Mouse (Mus musculus) retina, postnatal 7 days (tissue): ENCODE measurements around the gene Kcnj6.

Experiments
- DNase-seq: peaks from one replicate; pipeline ENCODE4 v3.0.0-alpha.2; 2012; ENCODE audit warnings: low read depth, low spot score

Gene Kcnj6

DNA sequence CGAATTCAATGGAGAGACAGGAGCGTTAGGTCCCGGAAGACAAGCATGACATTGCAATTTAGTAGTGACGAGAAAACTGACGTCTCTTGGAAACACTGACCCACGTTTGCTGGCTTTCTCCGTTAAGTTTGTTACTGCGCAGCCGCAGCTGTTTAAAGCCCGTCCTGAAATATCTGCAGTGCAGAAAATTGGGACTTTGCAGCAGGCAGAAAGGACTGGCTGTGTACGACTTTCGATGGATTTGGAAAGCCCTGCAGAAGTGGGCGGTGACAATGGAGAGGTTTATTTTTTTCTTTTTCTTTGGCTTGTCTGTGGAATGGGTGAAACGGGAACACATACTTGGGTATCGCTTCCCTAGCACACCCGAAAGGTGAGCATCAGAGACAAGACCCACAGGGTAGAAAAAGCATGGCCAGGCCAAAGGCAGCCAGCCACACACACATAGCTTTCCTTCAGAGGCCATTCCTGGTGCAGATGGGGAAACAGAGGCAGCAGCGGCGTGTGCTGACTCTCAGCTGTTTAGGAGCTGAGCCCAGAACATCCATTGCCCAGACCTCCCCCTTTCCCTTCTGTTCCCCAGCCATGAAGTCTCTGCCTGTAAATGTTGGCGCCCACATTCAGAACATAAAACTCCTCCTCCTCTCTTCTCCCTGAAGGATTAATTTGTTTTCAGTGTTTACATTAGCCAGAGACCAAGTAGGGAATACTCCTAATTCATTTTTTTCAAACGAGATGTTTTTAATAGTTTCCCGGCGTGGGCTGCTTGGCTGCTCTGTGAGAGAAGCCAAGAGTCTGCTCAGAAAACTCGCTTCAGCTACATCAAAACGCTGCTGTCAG, 215.2 kb downstream of the Kcnj6 start:
- no peak for DNase-seq

DNA sequence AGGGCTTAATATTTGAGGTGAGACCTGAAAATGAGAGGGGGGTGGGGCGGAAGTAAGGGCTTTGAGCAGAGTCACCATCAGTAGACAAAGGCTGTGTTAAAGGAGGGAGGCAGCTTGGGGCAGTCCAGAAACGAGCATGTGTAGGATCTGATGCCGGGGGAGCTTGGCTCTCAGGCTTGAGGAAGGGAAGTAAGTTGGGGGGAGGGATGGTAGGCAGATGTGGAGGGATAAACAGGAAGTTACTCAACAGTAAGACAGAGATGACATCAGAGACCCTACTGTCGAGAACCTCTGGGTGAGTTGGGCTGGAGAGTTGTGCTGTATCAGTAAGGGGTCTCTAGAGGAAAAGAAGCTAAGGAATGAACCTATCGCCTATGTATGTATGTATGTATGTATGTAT, 223.6 kb downstream of the Kcnj6 start:
- DNase-seq = no peak

DNA sequence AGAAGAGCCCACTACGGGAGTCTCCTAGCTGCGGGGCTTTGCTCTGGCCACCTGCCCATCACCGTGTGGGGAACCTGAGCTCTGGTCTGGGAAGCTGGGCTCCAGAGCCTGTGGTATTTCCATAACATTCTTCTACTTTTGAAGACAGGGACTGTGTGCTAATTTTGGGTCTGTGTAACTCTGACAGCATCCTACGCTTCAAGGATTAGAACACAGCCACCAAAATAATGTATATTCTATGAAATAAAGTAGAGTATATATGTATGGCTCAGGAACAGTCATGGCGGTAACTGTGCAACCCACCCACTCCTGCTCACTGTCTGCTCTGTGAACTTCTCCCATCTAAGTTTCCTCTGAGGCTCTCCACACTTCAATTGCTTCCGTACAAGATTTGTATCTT, 229.9 kb downstream of the Kcnj6 start:
- DNase-seq = no peak

DNA sequence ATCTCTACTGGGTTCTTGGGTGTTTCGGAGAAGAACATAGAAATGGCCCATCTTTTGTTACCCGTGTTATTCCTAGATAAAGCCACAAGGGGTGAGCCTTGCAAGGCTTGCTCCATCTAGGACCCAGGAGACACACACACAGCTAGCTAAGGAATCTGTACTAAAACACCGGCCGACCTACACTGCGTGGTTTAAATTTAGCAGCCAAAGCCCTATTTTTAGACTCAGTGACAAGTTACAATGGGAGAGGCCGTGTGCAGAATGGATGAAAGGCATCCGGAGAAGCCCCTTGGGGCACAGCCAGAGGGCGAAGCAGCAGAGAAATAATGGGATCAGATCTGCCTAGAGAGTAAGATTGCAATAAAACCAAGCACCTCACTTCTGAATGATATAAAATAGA, 232.4 kb downstream of the Kcnj6 start:
- no peak for DNase-seq

DNA sequence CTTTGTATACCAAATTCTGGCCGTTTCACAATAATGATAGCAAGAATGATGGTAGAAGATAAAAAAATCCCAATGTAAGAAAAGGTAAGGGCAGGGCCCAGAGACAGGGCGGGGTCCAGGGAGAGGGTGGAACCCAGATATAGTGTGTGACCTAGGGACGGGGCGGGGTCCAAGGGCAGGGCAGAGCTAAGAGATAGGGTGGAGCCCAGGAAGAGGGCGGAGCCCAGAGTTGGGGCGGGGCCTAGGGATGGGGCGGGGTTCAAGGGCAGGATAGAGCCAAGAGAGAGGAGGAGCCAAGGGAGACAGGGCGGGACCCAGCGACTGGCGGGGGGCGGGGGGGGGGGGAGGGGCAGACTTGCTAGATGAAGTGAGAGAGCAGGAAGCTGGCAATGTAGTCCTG, 236.8 kb downstream of the Kcnj6 start:
- DNase-seq = no peak

DNA sequence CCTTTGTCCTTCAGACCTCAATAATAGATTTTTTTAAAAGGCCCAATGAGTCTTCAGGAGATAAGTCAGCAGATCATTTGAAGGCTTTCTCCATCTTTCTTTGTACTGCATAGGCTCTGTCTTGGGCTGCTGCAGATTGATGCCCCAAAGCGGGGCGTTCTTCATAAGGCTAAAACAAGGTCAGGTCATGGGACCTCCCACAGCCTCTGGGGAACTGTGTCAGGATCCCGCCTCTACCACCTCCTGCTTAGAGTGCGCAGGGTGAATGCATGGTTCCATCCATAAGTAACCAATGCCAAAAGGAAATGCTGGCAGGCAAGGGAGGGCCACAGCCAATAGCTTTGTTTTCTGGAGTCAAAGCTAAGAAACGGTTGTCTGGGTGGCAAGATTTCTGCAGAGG, 237.7 kb downstream of the Kcnj6 start:
- DNase-seq = no peak

DNA sequence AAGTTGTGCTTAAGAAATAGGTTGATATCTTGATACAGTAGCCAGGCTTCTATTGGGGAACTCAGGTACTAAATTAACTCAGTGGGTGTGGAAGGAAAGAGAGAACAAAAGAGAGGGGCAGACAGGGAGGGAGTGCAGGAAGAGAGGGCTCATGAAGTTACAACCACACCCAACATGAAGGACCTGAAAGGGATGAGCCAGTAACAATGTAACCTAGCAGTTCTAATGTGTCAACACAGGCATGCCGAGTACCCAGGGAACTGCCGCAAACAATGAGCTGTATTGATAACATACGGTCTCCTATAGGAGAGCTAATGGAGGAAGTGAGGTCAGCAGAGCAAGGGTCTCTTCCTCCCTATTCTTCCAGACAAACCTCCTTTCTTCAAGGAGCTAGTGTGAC, 238.9 kb downstream of the Kcnj6 start:
- no peak for DNase-seq

DNA sequence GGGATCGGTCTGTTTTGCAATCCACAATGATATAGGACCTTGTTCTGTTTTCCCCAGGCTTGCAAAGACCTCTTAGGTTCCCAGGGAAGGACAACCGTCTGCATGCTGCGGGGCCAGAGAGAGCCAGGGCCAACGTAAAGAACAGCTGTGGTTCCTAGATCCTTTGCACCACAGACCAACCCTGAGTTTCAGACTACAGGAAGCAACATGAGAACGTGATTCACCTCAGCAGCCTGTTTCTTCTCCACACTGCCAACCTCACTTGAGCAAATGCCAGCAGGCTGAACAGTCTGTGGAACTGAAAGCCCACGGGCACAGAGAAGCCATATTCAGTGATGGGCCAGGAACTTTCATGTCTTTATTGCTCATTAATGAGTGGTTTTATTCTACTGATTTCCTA, 241.1 kb downstream of the Kcnj6 start:
- no peak for DNase-seq

DNA sequence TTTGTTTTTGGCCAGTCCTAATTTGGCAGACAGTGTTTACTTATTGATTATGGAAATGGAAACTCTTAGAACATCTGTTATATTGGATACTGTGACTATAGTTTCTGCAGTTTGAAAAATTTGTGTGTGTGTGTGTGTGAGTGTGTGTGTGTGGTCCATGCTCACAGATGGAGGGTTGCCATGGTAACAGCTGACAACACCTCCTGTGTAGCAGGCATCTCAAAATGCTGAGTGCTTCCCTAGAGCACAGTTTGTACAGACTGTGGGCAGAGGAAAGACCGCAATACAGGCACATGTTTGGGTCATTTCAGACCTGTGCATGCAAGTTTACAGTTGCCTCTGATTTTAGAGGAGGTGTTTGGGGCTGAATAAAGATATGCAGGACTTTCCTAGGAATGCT, 244.0 kb downstream of the Kcnj6 start:
- DNase-seq = no peak

DNA sequence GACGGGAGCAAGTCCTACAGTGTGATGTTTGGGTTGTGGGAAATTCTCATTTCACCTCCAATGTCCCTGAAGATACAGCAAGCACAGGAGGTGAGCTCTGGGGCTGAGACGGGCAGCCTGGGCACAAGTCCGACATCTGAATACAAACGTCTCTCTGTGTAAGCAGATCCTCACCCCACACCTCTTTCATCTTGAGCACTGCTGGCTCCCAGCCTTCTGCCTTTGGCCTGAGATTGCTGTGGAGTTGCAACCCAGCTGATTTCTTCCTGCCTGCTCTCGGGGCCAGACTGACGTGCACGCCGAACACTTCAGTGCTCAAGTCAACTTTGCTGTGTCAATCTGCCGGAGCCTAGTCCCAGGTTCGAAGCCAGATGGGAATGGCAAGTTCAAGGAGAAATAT, 244.7 kb downstream of the Kcnj6 start:
- DNase-seq = no peak

DNA sequence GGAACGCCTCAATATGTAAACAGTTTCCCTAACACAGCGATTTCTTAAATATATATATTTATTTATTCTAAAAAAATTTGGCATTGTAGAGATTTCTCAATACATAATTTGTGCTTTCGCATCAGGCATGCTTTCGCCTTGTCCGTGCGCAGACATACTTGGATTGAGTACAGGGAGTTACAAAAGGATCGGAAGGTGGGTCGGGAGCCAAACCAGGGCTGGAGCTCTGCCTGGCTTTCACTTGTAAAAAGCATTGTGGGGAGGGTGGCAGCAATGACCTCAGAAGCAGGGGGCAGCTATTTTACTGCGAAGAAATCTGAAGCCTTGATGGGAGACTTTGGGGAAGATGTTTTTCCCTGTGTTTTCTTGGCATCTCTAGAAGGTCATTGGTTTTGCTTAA, 252.5 kb downstream of the Kcnj6 start:
- DNase-seq = no peak

DNA sequence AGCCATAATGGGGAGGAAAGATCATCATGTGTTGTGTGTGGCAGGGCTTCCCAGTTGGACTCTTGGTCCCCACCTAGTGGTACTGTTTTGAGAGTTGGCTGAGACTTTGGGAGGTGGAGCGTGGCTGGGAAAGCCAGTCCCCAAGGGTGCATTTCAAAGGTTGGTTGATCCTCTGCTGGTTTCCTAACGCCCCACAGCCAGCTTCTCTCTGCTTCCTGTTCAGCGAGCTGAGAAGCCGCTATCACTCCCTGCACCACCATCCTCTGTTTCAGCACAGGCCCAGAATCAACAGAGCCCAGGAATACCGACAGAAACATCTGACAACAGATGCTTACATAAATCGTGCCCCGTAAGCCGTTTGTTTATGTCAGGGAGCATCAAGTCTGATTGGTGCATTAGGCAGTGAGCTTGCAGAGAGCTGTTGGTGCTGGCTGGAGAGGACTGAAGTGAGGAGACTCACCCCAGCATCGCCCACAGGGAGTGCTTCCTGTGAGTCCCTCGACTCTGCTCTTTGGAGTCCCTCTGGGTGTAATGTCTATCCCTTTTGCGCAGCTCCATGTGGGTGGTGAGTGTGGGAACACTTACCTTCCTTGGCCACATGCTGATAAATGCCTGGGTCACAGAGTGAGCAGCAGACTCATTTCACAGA, 253.5 kb downstream of the Kcnj6 start:
- peak; percentile 17 for DNase-seq

DNA sequence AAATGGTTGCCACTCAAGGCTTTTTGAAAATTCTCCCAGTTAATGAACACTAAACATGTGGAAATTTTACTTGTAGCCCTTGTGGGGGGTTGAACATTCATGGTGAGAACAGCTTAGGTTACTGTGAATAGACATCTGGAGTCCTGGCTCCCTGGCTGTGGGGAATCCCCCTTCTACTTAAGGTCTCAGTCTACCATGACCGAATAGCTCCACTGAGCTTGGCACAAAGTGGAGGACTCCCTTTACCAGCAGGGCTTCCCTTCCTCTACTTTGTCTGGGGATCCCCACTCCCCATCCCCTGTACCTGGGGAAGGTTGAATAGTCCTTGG, 260.2 kb downstream of the Kcnj6 start:
- DNase-seq = no peak

DNA sequence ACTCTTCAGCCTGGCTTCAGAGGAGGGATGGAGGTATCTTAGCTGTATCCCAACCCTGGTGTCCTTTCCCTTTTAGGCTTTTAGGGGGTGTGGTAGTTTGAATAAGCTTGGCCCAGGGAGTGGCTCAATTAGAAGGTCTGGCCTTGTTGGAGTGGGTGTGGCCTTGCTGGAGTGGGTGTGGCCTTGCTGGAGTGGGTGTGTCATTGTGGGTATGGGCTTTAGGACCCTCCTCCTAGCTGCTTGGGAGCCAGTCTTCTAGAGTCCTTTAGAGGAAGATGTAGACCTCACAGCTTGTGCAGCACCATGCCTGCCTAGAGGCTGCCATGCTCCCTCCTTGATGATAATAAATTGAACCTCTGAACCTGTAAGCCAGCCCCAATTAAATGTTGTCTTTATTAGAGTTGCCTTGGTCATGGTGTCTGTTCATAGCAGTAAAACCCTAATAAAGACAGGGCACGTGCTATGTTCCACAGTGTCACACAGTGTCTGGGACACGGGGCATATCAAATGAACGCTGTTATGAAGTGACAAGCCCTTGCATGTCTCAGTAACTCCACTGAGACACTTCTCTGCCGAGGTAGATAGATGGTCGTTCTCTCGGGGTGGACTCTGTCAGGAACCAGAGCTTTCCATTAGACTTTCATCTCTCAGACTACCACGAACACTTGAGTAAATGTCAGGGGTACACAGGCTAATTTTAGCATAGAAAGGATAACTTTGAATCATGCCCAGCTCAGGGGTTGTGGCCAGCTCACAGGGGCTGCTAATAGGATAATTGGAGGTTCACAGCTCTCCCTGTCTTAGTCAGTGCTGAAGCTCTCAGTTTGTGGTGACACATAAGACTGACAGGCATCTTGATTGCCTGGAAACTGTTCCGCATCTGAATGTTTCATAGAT, 260.8 kb downstream of the Kcnj6 start:
- no peak for DNase-seq

DNA sequence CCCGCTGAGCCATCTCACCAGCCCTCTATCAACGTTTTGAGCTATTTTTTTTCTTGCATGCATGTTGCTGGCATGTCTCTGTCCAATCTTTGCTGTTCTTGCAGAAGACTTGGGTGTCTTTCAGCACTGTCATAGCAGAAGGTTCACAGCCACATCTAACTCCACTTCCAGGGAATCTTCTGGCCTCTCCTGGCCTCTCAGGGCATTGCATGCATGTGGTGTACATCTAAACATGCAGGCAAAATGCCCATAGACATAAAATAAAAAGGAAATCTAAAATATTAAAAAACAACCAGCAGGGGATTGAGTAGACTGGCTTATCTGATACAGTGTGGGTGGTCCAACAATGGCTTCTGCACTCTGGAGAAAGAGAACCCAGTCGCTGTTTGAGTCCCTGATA, 262.0 kb downstream of the Kcnj6 start:
- DNase-seq = no peak

DNA sequence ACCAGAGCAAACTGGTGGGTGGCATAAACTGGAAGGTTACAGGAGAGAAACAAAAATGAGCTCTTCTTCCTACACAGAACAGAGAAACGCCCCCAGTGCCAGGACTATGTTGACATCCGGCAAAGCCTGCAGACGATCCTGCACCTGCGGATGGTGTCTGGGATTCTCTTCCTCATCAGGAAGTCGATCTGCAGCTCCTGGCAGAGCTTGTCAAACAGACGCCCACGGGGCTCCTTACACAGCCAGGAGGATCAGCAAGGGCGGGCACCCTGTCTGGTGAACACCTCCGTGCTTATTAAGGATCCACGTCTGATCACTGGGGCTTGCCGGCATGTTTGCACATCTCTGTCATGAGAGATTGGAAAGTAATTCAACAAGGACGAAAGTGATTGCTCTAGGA, 266.5 kb downstream of the Kcnj6 start:
- no peak for DNase-seq

DNA sequence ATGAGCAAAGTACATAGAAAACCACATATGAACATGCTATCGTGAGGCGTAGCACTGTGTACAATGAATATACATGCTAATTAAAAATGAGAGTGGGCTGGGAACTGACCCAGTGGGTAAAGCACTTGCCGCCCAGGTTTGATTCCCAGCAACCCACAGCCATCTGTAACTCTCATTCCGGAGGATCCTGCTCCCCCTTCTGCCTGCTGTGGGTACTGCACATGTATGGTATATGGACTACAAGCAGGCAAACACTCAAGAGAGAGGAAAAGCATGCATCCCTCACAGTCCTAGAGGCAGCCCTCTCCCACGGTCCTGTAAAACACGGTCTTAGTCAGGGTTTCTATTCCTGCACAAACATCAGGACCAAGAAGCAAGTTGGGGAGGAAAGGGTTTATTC, 268.3 kb downstream of the Kcnj6 start:
- DNase-seq = no peak

DNA sequence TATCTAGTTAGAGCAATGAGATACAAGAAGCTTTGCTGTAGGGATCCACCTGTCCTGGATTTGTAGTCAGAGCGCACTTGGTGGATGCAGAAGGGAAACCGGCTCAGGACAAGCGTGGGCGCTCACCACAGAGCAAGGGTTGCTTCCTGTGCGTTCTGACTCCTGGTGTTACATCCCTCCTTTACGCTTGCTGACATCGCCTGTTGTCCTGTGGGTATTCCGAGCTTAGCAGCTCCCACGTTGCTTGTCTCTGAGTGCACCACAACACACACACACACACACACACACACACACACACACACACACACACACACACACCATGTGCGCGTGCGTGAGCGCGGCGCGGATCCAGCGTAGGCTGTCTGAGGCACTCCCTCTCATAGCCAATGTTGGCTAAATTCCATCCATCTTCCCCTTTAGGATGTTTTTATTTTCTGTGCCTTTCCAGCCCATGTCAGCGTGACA, 272.7 kb downstream of the Kcnj6 start:
- peak; percentile 21 for DNase-seq

DNA sequence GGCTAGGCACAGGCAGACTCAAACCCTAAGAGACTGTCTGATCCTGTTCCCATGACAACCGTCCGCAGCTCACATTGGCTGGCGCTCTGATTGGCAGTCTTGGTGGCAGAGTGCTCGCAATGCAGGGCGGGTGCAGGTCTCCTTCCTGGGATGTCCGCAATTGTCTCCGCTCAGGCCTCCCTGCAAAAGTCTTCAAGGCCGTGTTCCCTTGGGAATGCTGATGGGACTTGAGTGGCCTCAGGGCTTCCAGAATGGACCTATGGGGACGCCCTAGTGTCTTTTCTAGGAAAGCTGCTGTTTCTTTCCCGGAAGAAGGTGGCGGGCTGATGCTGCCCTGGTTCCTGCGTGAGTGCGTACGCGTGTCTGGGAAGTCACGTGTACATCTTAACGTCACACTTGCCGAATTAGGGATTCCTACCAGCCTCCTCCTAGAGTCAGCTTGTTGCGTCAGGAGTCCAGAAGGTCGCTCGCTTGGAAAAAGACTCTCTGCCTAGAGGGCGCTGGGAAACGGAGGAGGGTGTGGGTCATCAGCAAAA, 273.4 kb downstream of the Kcnj6 start:
- peak; percentile 72 for DNase-seq

DNA sequence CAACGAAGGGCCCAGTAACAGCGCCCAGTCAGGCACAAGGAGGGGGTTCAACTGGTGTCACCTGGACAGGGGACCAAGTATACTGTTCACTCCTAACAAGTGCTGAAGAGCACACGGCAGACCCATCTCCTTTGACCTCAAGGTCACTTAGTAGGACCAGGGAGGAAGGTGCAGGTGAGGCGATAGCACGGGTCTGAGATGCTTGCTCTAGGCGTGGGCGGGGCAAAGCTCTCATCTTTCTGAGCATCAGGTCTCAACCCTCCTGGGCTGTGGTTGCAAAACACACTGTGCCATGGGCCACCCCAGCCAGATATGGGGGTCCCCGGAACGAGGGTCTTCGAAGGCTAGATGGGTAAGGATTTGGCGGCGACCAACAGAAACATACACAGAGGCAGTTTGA, 274.6 kb downstream of the Kcnj6 start:
- no peak for DNase-seq

DNA sequence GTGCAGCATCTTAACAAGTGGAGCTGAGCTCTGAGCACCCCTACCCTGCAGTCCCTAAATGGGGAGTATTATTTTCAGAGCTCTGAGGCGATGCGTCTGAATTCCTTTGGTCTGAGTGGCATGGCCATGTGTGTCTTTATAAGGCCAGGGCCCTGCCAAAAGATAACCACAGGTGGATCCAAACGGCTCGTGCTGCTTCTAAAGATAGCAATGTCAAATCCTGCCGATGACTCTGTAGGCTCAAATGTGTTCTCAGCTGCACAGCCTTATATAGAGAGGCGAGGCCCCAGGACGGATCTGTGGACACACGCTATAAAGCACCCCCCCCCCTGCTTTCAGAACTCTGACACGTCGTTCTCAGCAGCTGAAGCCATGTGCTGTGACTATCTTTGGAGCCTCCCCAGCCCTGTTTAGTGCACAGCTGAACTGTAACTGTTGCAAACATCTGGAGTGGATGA, 275.9 kb downstream of the Kcnj6 start:
- DNase-seq = no peak
